Mouse (Mus musculus): ENCODE results near the gene Lypd9. TPM values are rescaled to one million over a fixed set of nuclear protein-coding genes. Genes with fewer than 3 reads are reported as not detected.
A peak's percentile ranks its signal among the peaks of the same experiment; 100 is the strongest.

Lypd9 gene
- polyA plus RNA-seq, 1 experiment from 2014 or later = not detected

DNA sequence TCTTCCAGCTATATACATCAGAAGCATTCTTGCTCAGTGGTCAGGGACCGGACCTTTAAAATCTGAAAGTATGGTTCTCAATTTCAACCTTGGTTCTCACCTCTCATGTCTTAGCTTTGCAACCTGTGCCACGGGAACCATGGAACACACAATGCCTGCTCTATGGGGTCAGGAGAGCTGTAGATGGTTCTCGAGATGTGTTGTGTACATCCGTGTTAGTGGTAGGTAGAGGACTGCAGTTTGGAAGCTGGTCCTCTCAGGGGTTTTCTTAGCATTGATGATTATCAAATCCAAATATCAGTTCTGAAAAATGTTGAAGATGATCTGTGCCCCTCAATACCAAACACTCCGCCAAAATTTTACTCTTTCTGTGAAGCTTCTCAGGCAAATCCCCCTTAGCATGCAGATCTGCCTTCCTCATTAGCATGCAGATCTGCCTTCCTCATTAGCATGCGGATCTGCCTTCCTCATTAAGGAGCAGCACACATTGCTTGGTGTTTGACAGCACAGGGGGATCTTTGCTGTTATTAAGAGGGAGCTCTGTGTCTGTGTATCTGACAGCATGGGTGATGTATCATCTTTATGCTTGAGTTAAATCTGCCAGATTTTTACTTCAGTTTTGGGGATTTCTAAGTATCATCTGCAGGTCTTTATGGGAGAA is 52.6 kb downstream of the Lypd9 start:
- Histone ChIP-seq H3K27ac (replicated peaks) (no peak overlapping the region), H3K4me2 (replicated peaks) (no peak overlapping the region), H3K27me3 (no peaks in the 10 kb centered on the region), H3K9ac (replicated peaks) (no peak overlapping the region), H3K9me3 (no peaks in the 10 kb centered on the region), H3K36me3 (no peaks in the 10 kb centered on the region), H3K4me3 (no peak overlapping the region), H3K4me1 (peaks cover 16% of the 10 kb centered on the region)
- ATAC-seq (ENCODE audit: low FRiP score, low read depth) = peak; percentile 62
- WGBS = 50% methylated on average over 6 of the region's 6 CpGs

Other genes with a start within 250 kb of the Lypd9 start
- 0.14 TPM in 1 of 2 replicates, not detected in the other for gene 4930438A08Rik, start 178.1 kb downstream of the Lypd9 start, polyA plus RNA-seq (2016; fragmentation: Nextera tagmentation; extraction: Ambion mirVana)
- gene Zfp692, start 145.9 kb downstream of the Lypd9 start, polyA plus RNA-seq (2016; fragmentation: Nextera tagmentation; extraction: Ambion mirVana) = 26.4 and 28.5 TPM in 2 replicates
- 33.9 and 35.9 TPM in 2 replicates for gene Zfp672, start 122.6 kb downstream of the Lypd9 start, polyA plus RNA-seq (2016; fragmentation: Nextera tagmentation; extraction: Ambion mirVana)
- 50.6 and 51.0 TPM in 2 replicates for gene Sh3bp5l, start 122.2 kb downstream of the Lypd9 start, polyA plus RNA-seq (2016; fragmentation: Nextera tagmentation; extraction: Ambion mirVana)
- gene Lypd8, start 73.9 kb downstream of the Lypd9 start, polyA plus RNA-seq (2016; fragmentation: Nextera tagmentation; extraction: Ambion mirVana) = not detected in 2 replicates
- gene 1810065E05Rik, start 31.8 kb downstream of the Lypd9 start, polyA plus RNA-seq (2016; fragmentation: Nextera tagmentation; extraction: Ambion mirVana) = not detected in 2 replicates
- gene Gm12253, start 20.4 kb downstream of the Lypd9 start, polyA plus RNA-seq (2016; fragmentation: Nextera tagmentation; extraction: Ambion mirVana) = not detected in 2 replicates
- not detected in 2 replicates for gene Olfr30, start 9.3 kb upstream of the Lypd9 start, polyA plus RNA-seq (2016; fragmentation: Nextera tagmentation; extraction: Ambion mirVana)
- not detected in 2 replicates for gene Olfr332, start 39.6 kb upstream of the Lypd9 start, polyA plus RNA-seq (2016; fragmentation: Nextera tagmentation; extraction: Ambion mirVana)
- not detected in 2 replicates for gene Olfr331, start 49.6 kb upstream of the Lypd9 start, polyA plus RNA-seq (2016; fragmentation: Nextera tagmentation; extraction: Ambion mirVana)
- gene Olfr330, start 81.9 kb upstream of the Lypd9 start, polyA plus RNA-seq (2016; fragmentation: Nextera tagmentation; extraction: Ambion mirVana) = not detected in 2 replicates
- gene Olfr329-ps, start 93.5 kb upstream of the Lypd9 start, polyA plus RNA-seq (2016; fragmentation: Nextera tagmentation; extraction: Ambion mirVana) = not detected in 2 replicates
- 0.08 and 0.14 TPM in 2 replicates for gene Olfr328, start 102.7 kb upstream of the Lypd9 start, polyA plus RNA-seq (2016; fragmentation: Nextera tagmentation; extraction: Ambion mirVana)
- not detected in 2 replicates for gene Olfr224, start 117.6 kb upstream of the Lypd9 start, polyA plus RNA-seq (2016; fragmentation: Nextera tagmentation; extraction: Ambion mirVana)
- not detected in 2 replicates for gene Olfr325, start 124.8 kb upstream of the Lypd9 start, polyA plus RNA-seq (2016; fragmentation: Nextera tagmentation; extraction: Ambion mirVana)
- not detected in 2 replicates for gene Olfr324, start 142.2 kb upstream of the Lypd9 start, polyA plus RNA-seq (2016; fragmentation: Nextera tagmentation; extraction: Ambion mirVana)
- gene 2210407C18Rik, start 163.2 kb upstream of the Lypd9 start, polyA plus RNA-seq (2016; fragmentation: Nextera tagmentation; extraction: Ambion mirVana) = not detected in 2 replicates
- gene Olfr323, start 177.6 kb upstream of the Lypd9 start, polyA plus RNA-seq (2016; fragmentation: Nextera tagmentation; extraction: Ambion mirVana) = not detected in 2 replicates
- gene Trim58, start 187.5 kb upstream of the Lypd9 start, polyA plus RNA-seq (2016; fragmentation: Nextera tagmentation; extraction: Ambion mirVana) = 0.13 and 0.28 TPM in 2 replicates
- gene Olfr322, start 205.9 kb upstream of the Lypd9 start, polyA plus RNA-seq (2016; fragmentation: Nextera tagmentation; extraction: Ambion mirVana) = not detected in 2 replicates
- gene Olfr320, start 228.2 kb upstream of the Lypd9 start, polyA plus RNA-seq (2016; fragmentation: Nextera tagmentation; extraction: Ambion mirVana) = not detected in 2 replicates
- not detected in 2 replicates for gene Olfr319, start 246.2 kb upstream of the Lypd9 start, polyA plus RNA-seq (2016; fragmentation: Nextera tagmentation; extraction: Ambion mirVana)

Measured in midbrain, embryonic 12.5 days (tissue).